Mouse (Mus musculus): Measurements from ENCODE around the gene Cnot8.

Gene Cnot8

GRCm38 (mm10) chr11:58104351-58104791 lies 418 bp downstream of the Cnot8 start:
- DNase-seq (ENCODE audit: low spot score in 2 of 2), result peak; percentile 37 to 40

DNA sequence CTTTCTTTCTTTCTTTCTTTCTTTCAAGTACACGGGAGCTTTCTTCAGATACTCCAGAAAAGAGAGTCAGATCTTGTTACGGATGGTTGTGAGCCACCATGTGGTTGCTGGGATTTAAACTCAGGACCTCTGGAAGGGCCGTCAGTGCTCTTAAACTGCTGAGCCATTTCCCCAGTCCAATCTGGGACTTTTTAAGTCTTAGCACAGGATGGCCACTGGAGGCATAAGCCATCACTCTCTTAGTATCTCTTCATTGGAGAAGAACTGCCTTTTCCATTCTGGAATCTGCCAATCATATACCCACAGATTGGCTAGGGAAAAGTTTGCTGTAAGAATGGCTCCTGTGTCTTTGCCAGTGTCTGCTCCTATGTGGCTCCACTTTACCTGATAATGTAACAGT lies 3.1 kb downstream of the Cnot8 start:
- no peak for DNase-seq (ENCODE audit: low spot score in 2 of 2)

DNA sequence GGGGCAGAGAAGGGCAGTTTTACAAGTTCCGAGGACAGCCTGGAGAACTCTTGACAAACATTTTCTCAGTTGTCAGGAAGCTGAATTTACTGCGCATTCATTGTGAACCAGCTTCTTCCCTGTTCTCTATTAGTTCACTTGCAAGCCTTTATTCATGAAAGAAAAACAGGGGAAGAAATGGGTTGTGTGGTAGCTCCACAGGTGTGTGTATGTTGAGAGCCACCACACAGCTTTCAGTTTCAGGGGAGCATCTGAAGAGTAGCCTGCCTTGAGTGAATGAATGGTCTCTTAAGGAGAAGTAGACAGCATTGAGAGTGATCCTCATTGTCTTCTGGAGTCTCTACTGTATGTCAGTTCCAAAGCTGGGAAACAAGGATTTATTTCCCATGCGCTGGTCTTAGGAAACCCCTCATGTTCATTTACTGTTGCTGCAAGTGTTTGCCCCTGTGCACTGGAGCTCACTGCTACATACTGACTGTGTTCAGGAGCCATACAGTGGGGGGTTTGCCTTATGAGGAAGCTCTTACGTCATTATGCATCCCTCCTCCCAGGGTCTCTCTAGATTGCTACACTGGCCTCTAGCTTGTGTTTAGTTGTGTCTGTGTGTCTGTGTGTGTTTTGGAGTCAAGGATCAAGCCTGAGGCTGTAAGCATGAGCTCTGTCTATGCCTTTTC lies 3.8 kb downstream of the Cnot8 start:
- no peak for DNase-seq (ENCODE audit: low spot score in 2 of 2)

GRCm38 (mm10) chr11:58116560-58116959 lies 12.6 kb downstream of the Cnot8 start:
- DNase-seq (ENCODE audit: low spot score in 2 of 2), result no peak

- no peak for DNase-seq (ENCODE audit: low spot score in 2 of 2)
These were observed 13.2 kb downstream of the Cnot8 start for GRCm38 (mm10) chr11:58117044-58117652.

GRCm38 (mm10) chr11:58120655-58121054 lies 16.7 kb downstream of the Cnot8 start:
- DNase-seq (ENCODE audit: low spot score in 2 of 2), result no peak

GRCm38 (mm10) chr11:58121351-58121750 lies 17.4 kb downstream of the Cnot8 start:
- DNase-seq (ENCODE audit: low spot score in 2 of 2), result no peak

GRCm38 (mm10) chr11:58123711-58124110 lies 19.8 kb downstream of the Cnot8 start:
- DNase-seq (ENCODE audit: low spot score in 2 of 2), result no peak

GRCm38 (mm10) chr11:58125021-58125420 lies 21.1 kb downstream of the Cnot8 start:
- DNase-seq (ENCODE audit: low spot score in 2 of 2), result no peak

DNA sequence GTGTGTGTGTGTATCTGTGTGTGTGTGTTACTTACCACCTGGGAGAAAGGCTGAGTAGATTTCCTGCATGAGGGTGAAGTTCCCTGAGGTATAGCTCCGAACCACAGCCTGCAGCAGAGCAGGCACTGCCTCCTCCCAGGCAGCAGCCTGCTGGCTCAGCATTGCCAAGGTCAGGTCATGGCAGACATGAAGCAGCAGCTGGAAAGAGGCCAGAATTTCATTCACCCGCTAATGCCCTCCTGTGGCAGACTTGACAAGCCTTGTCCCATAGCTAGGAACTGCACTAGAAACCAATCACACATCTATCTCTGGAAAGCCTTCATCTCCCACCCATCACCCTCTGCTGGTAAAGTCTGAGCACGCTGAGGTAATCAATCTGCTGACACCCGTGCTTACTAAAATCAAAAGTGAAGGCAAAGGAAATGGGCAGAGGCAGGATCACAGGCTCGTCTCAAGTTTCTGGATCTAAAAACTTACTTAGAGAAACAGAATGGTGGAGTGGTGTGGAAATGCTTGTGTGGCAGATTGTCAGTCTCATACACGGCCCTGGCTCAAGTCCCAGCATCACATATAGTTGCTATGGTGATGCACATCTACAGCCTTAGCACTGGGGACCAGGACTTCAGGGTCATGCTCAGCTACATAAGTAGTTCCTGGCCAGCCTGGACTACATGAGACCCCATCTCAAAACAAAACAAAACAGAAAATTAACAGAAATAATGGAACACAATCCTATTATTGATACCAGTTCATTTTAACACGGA lies 22.6 kb downstream of the Cnot8 start:
- DNase-seq (ENCODE audit: low spot score in 2 of 2), result no peak

DNA sequence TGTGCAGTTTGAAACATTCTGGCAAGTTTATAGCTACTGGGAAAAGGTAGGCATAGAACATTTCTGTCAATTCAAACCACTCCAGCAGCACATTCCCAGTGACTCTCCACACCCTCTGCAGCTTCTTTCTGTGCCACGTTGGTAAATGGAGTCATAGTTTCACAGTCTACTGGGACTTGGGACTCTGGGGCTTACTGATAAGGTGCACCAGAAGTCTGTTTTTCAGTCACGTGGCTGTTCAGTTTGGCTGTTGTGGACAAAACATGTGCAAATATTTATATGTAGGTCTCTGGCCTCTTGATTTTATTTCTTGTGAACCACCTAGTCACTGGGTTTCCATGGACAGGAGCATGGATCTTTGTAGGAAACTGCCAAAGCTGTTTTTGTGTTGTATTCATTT lies 23.6 kb downstream of the Cnot8 start:
- no peak for DNase-seq (ENCODE audit: low spot score in 2 of 2)

GRCm38 (mm10) chr11:58129302-58129843 lies 25.4 kb downstream of the Cnot8 start:
- no peak for DNase-seq (ENCODE audit: low spot score in 2 of 2)

GRCm38 (mm10) chr11:58132026-58132425 lies 28.1 kb downstream of the Cnot8 start:
- DNase-seq (ENCODE audit: low spot score in 2 of 2), result no peak

- DNase-seq (ENCODE audit: low spot score in 2 of 2), result no peak
These were observed 30.9 kb downstream of the Cnot8 start for GRCm38 (mm10) chr11:58134869-58135268.

DNA sequence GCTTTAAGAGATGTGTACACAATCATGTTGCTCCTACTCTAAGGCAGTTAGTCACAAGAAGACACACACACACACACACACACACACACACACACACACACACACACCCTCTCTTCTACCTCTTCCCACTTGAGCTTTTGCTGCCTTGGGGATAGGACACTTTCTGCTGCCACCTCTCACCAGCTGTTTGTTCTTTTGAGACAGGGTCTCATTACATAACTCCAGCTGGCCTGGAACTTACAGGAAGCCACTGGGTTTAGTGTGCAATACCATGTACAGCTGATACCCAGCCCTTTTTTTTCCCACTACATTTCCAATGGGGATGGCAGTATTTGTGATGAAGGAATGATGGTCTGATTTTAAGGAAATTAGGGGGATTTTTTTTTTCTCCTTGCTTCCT lies 31.3 kb downstream of the Cnot8 start:
- no peak for DNase-seq (ENCODE audit: low spot score in 2 of 2)

- no peak for DNase-seq (ENCODE audit: low spot score in 2 of 2)
These were observed 32.7 kb downstream of the Cnot8 start for GRCm38 (mm10) chr11:58136677-58137076.

GRCm38 (mm10) chr11:58138821-58139220 lies 34.9 kb downstream of the Cnot8 start:
- no peak for DNase-seq (ENCODE audit: low spot score in 2 of 2)

DNA sequence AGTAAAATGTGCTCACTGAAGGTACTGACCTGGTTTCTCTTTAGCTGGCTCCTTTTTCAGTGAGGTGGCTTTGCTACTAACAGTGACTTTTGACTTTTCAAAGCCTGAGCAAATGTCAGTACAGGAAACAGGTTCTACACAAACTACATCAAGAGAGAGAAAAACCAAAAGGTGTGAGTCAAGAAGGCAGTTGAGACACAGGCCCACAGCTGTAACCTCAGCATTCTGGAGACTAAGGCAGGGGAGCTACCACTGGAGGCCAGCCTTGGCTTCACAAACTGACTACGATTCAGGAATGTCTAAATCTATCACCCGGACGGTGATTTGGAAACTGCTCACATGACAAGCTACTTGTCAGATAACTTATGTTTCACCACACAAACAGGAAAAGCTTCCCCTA lies 35.5 kb downstream of the Cnot8 start:
- no peak for DNase-seq (ENCODE audit: low spot score in 2 of 2)

GRCm38 (mm10) chr11:58143704-58144426 lies 39.9 kb downstream of the Cnot8 start:
- DNase-seq (ENCODE audit: low spot score in 2 of 2), result peak; percentile 21 to 42

DNA sequence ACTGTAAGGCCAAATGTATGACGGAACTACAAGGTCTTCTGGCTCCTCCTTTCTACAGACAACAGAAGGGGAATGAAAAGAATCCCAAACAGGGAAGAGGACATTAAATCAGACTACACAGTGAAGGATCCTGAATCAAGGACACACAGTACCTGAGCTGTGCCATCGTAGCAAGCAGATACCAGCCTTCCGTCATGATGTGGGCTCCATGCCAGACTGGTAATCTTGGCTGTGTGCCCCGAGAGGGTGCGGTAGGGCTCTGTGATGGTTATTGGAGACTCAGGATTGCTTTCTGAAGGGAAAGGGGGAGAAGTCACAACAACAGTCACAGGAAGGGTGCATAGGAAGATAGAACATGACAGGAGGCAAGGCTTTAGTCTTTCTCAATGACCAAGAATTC lies 42.3 kb downstream of the Cnot8 start:
- no peak for DNase-seq (ENCODE audit: low spot score in 2 of 2)

DNA sequence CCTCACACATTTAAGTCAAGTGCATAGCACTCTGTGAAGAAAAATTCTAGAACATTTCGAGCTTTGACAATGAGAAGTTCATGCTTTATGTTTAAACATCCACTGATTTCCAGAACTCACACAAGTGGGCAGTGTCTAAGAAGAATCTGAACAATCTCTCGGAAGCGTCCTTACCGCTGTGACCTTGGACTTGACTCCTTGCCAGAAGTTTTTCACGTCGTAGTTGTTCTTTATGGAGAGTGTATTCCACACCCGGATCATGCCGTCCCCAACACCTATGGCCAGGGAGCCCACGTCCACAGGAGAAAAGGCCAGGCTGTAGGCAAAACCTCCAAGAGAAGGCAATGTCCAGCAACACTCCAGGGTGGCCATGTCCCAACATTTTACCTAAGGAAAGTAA lies 51.5 kb downstream of the Cnot8 start:
- DNase-seq (ENCODE audit: low spot score in 2 of 2), result no peak

DNA sequence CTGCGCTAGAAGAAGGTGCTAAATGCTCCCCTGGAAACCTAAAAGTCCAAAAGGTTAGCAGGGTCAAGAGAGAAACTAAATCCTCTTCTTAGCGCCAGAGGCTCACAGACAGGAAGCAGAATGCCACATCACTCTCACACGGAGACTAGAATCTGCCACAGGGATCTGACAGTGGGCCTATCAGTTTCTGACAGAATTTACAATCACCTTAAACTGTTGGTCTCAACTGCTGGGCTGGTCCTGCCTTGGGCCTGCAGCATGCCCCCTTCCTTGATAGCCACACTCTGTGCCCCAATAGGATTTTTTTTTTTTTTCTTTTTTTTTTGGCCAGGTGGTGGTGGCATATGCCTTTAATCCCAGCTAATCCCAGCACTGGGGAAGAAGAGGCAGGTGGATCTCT lies 52.9 kb downstream of the Cnot8 start:
- no peak for DNase-seq (ENCODE audit: low spot score in 2 of 2)

All from frontal cortex, postnatal 14 days (tissue).